Mouse (Mus musculus) layer of hippocampus, postnatal 10 days (tissue): ENCODE data around the gene Ubac2. TPM values are rescaled to one million over a fixed set of nuclear protein-coding genes. Genes with fewer than 3 reads are reported as not detected.

Experiments
- DNase-seq, 2 experiments: peaks; one replicate each; pipeline ENCODE4 v3.0.0; 2021; ENCODE audit warnings: low spot score in 2 of 2
- total RNA-seq, 2 experiments: library from RNA; stranded (reverse); gene quantifications; 2 replicates each; pipeline ENCODE4 v1.2.3; 2021

Gene Ubac2
- total RNA-seq, 2 experiments from 2014 or later, result 39.1 to 39.3 TPM

DNA sequence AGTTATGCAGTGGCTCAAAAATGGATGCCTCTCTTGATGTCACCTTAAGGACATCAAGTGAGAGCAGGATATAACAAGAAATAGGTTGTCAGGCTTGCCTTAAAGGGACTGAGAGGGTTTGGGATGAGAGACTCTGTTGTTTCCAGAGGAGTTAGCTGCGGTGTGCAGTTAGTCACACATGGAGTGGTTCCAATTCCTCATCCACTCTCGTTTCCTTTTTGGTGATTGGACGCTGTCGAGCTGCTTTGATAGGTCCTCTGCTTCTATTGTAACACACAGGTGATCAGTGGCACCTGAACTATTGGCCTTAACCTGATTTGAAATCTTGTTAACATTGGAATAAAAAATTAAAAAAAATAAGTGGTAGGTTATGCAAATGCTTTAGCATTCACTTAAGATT is 44.3 kb downstream of the Ubac2 start:
- no peak for DNase-seq

DNA sequence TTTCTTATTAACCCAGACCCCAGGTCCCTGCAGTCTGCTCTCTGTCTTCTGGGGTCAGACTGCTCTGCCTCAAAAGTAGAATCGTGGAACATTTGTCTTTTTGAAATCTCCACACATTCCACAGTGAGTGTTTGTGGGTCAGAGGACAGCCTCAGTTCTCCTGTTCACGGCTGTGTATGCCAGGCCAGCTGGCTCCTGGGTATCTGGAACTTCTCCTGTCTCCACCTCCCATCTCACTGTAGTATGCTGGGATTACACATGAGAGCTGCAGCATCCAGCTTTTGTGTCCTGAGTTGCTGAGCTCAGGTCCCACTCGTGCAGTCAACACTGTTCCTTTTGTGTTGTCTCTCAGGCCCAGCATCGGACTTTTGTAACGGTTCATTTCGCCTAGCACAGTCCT is 46.5 kb downstream of the Ubac2 start:
- no peak for DNase-seq

DNA sequence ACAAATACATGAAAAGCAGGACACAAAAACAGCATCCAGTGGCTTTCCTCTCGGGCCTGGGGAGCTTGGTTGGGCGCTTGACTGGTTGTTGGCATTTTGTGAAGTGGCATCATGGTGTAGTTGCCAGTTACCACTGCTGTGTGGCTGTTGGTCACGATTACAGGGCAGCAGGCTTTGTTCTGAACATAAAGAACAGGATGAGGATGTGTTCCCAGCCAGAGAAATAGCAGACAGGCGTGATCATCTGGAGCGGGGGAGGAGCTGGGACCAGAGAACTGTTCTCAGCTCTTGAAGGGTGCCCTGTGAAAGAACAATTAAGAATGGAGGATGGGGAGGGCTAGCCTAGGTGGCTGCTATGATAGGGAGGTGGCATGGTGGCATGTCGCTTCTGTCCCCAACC is 48.5 kb downstream of the Ubac2 start:
- DNase-seq, result no peak

DNA sequence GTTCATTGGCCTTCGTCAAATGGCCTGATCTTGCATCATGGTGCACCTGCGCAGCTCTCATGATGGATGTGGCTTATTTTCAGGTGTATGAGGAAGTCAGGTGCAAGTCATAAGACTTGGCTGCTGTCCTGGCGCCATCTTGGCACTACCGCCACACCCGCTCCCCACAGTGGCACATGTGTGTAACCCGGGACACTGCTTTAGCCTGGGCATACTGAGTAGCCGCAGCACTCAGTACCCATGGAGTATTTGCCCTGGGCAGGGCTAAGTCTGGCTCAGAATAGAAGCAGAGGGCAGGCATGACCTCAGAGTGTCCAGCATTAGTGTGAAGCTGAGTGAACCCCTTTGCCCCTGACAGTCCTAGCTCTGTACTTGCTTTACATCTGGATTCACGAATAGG is 49.0 kb downstream of the Ubac2 start:
- DNase-seq, result no peak

DNA sequence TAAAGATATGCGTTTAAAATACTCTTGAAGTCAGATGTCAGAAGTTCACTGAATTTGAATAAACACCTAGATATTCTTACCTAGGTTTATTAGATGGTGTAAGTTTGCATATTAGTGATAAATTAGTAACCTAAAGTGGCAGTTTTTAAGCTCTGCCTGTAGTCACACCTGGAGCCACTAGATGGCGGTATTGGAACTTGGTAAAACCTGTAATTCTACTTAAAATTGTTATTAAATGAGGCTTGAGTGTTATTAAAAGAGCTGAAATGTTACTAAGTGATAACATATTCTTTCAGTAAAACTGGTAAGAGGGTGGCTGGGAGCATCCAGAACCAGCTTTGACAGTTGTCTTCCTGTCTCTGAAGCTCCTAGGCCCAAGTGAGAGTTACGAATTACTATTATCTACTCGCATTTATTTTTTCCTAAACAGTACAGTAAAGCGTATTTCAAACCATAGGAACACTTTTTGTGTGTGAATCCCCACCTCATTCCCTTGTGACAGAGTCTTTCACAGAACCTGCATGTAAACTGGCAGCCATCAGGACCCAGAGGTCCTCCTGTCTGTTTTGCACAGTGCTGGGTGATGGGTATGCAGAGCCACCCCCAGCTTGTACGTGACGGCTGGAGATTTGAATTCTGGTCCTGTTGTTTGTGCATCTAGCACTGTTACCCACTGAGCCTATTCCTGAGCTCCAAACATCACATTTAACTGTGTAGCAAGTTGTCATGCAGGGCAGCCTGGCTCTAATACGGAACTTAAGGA is 50.1 kb downstream of the Ubac2 start:
- peak; percentile 64 to 65 for DNase-seq

DNA sequence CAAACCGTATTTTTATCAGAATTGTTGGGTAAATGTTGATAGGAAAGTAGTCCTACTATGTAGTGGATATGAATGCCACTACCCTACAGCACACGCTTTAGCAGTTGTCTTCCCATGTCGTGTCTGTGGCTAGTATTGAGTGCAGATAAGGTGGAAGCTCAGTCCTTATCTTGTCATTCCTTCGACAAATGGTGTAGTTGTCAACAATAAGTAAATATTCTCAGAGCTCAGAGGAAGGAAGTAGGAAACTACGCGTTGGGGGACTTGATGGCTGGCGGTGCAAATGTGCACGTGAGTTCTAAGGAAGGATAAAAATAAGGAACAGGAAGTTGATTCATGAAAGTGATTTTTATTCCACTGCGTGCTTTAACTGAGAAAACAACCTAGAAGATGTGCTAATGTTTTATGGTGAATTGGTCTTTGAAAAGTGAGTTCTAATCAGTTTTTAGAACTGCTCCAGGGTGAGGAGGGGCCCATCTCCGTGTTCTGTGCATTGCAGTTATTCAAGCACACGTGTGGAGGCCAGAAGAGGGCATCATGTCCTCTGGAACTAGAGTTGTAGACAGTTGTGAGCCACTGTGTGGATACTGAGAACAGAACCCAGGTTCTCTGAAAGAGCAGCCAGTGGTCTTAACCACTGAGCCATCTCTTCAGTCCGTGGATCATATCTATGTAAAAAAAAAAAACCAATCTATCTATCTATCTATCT is 51.0 kb downstream of the Ubac2 start:
- no peak for DNase-seq

DNA sequence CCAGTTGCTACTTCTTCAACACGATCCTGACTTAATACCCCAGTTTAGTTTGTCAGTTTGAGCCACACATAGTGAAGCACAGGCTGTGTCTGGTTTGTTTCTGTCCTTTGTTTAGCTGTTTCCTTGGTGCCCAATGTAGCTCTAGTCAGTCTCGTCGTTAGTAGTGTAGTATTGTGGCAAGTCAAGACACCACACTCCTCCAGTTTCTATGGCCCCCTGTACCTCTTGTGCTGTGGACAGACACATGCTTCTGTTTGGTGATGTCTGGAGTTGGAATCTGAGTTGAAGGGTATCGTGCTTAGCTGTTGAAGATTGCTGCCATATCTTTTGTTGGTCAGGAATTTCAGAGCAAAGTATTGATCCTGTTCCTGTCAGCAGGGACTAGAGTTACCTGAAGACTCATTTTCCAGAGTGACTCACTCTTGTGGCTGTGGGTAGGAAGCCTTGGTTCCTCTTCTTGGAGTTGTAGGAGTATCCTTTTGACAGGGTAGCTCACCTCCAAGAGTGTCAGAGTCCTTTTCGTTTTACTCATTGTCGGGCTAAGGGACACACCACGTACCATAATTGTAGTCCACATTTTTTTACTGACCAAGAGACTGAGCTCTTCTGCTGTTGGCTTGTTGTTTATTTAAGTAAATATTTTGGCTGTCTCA is 52.4 kb downstream of the Ubac2 start:
- DNase-seq, result no peak

DNA sequence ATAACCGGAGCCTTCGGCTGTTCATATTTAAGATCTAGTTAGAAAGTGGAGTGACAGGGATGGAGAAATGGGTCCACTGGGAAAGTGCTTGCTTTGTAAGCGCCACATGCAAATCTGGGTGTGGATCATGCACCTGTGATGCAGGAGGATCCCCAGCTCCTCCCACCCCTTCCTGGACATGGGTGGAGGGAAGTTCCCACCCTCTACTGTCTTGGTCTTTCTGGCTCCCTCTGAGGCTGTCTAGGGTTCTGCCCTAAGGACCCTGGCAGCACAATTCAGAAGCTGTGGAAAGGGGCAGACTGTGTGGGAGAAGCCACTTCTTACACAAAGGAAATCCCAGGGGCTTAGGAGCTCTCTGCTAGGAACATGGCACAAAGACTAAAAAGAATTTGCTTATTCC is 53.2 kb downstream of the Ubac2 start:
- no peak for DNase-seq

DNA sequence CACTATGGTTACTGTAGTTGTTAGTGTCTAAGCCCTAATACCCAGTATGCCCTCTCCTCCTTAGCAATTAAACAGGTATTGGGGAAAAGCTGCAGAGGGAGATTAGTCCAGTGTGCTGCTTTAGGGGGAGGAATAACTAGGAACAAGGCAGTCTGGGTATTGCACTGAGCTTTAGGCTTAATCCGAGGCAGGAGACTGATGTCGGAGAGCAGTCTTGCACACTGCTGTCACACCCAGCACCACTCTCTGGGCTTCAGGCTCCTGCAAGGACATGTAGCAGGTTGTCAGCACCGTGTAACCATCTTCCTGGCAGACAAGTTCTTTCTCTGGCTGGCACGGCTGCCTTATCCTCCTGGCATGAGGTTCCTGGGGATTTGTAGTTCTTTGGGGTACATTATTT is 53.8 kb downstream of the Ubac2 start:
- DNase-seq, result no peak

DNA sequence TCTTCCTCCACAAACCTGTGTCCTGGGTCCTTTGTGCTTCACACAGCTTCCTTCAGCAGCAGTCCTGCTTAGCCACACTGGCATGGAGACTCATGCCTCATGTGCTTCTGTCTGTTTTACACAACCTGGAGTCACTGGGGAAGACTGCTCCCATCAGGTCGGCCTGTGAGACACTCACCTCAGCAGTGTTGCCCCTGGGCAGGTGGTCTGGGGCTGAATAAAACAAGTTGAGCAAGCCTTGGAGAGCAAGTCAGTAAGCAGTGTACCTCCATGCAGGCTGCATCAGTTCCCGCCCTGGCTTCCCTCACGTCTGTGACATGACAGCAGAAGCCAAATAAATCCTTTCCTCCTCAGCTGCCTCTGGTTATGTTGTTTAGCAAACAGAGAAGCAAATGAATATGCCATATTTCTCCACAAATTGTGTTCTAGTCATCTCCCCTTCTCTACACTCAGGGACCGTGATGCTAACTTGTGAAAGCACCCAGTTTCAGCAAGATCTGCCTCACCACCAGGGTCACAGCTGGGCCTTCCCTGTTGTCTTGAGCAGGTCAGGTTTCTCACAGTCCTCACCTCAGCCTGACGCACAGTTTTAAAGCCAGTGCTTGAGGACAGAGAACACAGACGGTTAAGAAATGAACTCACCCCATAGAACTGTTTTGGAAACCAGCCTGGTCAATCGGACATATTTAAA is 55.6 kb downstream of the Ubac2 start:
- DNase-seq, result no peak

DNA sequence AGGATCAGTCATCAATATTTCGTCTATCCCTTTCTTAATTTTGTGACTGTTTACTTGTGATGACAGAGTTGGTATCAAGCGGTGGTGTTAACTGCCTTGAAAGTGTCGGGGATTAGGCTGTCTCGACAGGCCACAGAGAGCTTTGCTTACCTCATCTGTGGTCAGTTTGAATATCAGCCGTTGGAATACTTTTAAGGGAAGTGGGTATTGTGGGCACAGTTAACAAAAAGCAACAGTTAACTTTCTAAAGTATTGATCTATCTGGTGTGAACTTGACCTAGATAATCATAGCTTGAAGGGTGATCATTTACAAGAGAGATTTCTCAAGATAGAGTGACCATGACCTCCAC is 56.2 kb downstream of the Ubac2 start:
- no peak for DNase-seq

DNA sequence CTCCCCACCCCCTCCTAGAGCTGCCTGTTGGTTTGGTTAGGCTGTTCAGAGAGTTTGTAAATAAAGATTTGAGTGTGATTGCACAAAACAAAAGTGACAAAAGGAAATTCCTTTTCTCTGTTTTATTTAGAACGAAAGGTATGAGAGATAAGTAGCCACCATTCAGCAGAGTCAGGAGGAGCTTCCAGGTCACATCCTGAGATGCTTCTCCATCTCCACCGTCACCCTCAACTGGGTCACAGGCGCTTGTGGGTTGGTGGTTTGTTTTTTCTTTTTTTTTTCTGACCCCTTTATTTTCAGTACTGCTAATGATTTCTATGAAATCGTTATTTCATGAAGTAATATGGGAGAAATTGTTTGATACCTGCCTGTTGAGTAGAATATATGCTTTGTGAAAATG is 57.9 kb downstream of the Ubac2 start:
- DNase-seq, result no peak

DNA sequence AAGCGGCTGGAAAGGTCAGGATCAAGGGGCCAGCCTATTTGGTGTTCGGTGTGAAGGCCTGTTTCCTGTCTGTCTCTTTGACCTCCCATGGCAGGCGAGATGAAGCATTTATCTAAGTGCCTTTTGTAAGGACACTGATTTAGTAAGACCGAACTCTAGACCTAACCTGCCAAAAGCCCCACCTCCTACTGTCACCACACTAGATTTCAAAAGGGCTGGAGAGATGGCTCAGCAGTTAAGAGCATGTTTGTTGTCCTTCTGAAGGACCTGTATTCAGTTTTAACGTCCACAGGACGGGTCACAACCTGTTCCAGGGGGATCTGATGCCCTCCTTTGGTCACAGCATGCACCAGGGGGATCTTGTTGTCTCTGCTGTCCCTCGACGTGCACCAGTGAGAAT is 58.4 kb downstream of the Ubac2 start:
- DNase-seq, result no peak

DNA sequence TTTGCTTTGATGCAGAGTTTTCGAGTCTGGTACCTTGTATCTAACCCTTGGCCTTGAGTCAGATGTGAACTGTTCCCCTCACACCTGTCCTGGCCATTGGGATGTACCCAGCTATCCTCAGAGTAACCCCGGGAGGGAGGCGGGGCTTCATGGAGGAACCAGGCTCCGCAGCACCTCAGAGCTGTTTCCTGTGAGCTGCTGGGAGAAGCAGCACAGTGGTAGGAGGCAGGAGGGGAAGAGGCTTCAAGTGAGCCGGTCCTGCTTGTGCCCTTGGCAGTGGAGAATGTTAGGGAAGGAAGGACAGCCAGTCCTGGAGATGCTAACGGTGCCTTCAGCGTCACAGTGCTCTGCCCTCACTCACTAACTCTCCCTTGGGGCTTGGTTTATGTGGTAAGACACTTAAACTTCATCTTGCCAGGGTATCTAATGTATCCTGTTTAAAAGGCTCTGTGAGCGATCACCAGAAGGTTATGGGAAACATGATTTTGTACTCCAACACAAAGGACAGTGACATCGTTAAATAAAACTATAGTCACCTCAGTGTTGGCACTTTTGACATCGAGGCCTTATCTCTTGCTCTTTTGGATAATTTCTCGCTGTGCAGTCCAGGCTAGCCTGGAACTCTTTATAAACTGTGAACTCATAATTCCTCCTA is 59.3 kb downstream of the Ubac2 start:
- DNase-seq, result no peak

DNA sequence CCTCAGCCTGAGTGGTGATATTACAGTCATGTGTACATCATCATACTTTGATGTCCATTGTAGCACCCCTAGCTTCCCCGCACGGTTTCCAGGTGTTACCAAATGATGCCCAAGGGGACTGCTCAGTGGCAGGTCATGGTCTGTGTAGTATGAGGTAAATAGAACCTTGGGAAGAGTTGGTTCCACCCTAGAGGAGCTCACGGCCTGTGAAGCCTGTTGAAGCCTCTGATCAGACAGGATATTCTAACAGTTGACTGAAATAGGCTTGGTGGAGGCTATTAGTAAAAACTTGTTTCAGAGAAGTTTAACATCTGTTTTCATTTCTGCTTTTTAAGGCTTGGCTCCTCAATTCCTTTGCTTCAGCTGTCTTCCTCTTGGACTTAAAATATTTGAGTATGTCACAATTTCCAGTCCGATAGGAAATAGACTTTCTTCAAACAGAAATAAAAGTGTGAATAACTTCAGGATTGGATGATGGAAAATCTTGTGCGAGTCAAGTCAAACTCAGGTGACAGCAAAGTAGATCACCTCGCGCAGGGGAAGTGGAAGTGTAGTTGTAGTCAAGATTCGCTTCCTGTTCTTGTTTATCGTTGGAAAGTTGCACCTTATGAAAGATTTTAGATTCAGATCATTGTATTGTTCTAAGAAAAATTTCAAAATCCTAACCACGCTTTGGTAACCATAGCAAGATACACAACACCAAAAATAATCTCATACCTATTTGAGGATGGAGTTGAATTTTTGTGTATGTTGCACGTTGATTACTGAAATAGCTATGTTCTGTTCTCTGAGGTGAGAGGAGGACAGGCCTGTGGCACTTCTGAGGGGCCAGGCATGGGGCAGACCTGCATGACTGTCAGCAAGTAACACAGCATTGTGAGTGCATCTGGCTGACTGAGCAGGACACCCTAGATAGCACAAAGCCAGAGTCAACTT is 60.1 kb downstream of the Ubac2 start:
- no peak for DNase-seq

DNA sequence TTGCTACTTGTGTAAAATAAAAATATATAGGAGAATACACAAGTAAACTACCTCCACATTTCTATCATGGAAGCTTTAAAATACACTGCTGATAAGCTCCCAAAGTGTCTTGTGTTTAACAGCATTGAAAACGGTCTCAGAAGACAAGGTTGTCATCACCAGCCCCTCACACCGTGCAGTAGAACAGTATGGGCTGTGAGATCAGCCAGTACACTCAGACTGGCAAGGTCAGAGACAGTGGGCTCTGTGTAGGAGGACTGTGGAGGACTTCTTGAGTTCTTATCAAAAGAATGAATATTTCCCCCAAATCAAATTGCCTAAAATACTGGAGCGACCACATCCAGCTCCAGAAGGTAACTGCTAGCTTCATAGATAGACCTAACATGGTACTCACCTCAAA is 61.2 kb downstream of the Ubac2 start:
- no peak for DNase-seq

DNA sequence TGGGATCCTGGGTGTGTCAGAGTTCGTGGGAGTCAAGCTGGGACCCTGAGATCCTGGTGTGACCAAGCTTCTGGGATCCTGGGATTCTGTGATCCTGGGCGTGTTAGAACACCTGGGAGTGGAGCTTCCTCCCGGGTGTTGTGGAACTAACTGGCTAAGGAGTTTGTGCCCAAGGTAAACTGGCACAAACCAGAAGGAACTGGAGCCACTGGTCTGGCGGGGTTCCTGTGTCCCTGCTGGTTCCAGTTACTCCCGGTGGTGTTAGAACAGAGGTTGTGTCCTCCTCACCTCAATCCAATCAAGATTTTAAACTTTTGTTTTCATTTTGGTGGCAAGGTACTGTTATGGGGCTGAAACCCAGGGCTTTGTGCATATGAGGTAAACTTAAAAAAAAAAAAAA is 67.7 kb downstream of the Ubac2 start:
- no peak for DNase-seq

DNA sequence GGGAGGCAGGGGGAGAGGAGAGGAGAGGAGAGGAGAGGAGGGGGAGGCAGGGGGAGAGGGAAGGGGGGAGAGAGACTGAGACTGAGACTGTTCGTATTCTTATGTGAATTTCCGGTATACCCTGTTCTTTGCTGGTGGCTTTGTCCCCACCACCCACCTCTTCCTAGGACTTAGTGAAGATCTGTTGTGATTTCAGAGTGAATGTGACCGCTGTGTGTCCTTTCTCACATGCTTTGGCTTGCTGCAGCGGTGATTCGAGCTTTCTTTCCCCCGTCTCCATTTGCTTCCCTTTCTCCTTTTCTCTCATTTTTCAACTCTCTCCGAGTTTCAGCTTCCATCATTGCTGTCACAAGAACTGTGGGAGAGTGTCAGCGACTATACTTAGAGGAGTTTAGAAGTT is 68.3 kb downstream of the Ubac2 start:
- peak in 1 of 2 experiments; percentile 8 for DNase-seq

DNA sequence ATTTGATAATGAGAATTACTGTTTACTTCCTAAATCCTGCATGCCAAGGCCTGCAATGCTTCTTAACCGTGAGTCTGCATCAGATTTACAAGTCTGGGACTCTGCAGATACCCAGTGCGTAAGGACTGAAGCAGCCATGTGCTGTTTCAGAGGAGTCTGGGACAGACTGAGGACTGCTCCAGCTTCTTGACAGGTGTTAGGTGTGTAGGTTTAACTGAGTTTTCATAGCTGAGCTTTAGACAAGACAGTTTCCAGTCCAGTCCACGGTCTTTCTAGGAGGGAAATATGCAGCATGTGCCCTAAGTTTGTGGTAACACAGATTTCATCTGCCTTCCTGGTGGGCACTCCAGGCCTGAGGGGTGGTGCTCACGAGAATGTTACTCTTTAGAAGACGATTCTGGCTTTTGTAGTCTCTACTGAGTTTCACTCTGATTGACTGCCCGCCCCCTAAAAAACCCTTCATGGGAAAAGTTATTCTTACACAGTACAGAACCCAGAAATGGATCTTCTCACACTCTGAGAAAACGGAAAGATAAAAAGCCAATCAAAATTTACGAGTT is 68.9 kb downstream of the Ubac2 start:
- DNase-seq, result peak in 1 of 2 experiments; percentile 3

DNA sequence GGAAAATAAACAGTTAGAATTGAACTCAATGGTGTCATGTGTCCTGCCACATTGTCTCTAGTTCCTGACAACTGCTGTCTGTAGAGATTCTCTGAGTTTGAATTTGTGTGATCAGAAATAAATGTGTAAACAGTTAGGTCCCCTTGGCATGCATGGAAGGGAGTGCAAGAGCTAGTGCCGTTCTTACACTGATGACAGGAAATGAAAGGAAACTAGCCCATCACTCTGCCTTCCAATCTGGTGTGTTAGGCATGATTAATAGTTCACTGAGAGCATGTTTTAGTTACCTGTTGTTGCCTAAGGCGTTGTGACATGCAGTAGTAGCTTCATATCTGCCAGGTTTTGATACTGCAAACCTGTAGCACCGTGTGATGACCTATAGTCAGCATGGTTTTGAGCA is 69.5 kb downstream of the Ubac2 start:
- DNase-seq, result peak in 1 of 2 experiments; percentile 4
